Mouse (Mus musculus) CD4-positive helper T cell, adult 2 months (primary cell): ENCODE measurements around the gene Btla.
A peak's percentile ranks its signal among the peaks of the same experiment; 100 is the strongest.

Experiments
- DNase-seq: peaks from one replicate; pipeline ENCODE4 v3.0.0-alpha.2; 2012; ENCODE audit warnings: low read depth, missing footprints, low spot score

Gene Btla

DNA sequence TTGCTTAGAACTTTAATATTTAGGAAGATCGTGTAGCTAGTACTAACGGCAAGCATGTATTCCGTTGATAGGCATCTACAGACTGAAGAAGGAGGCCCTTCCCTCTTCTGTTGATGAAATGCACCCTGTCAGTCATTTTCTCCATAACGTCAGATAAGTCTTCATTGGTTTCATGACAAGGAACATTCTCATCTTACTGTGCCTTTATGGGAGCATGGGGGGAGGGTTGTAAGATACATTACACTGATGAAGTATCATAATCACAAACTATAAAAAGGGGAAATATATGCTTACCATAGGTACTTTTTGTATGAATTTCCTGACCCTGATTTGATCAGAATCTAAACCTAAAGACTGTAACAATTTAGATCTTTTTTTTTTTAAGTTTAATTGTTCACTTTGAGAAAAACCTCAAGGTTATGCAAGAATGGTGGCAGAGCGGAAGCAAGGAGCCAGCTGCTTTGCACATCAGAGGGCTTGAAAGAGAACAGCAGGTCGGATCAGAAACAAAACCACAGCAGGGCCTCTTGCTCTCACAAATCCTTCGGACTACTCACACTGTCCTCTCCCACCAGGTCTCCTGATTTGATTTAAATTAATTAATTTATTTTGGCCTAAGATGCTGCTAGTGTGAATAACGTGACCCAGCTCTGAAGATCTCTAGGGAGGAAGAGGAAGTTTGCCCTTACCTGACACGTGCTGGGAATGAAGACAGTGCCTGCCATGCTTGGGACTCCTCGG is at the start of gene Btla:
Gene Btla (plus strand): TSS at position 668 of the 741 bp plus-strand sequence.
- DNase-seq = peak; percentile 88

- DNase-seq = no peak
These were observed 45.6 kb upstream of the Btla start for GRCm38 (mm10) chr16:45178552-45178951.

DNA sequence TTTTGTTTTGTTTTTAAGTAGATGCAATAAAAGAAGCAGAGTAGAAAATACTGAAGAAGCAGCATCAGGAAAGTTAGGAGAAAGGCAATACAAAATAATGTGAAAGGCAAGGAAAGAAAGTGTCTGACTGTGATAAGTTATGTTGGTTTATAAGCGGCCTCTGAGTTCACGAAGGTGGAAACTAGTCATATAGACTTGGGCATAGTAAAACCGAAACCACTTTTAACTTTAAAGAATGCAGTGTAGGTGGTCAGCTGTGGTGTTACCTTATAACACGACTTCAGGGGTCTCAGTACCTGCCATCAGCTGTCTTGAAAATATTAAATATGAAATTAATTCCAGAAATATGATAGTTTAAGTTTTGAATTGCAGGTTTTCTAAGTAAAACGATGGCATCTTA is 42.3 kb upstream of the Btla start:
- peak; percentile 7 for DNase-seq

DNA sequence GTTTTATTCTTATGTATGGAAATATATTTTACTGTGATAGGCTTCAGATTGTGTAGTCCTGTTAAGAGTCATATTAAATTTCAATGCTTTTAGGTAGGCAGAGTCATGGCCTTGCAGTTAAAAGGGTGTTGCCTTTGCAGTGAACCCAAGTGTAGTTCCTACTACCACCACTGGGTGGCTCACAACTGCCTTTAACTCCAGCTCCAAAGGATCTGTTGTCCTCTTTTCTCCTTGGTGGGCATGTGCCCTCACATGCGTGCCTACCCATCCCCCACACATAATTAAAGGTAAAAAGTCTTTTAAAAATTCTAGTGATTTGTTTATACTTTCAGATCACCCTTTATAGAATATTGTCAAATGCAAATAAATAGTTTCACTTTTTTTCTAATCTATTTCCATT is 31.5 kb upstream of the Btla start:
- DNase-seq = peak; percentile 75

DNA sequence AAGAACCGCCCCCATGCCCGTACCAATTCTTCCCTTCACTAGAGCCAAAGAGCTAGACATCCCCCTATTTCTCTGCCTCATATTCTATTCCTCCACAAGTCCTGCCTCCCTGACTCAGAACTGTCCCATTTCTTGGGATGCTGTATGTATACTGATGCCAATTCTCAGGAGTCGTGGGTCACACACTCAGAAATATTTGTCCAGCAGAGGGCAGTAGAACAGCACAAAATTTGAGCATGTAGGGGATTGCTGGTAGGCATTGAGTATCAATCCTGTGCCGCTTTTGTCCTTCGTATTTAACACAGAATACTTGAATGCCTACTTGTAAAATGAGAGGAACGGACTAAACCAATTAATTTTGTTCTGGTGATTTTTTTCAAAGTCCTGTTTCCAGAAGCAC is 27.3 kb upstream of the Btla start:
- DNase-seq = peak; percentile 77

DNA sequence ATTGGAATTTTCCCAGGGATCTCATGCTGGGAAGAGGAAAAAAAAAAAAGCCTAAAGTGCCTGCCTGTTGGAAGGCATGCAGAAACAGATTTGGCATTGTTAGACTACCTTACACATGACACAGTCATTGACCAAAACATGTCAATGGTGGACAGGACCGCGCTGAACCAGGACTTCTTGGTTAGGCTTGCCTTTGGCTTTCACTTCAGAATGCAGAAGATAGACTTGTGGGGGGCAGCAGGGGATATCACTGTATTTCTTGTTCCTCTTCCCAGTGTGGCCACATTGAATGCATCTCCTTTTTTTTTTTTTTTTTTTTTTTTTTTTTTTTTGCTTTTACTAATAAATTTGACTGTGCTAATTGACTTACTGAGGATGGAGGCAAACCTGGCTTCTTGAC is 22.7 kb upstream of the Btla start:
- no peak for DNase-seq

GRCm38 (mm10) chr16:45204438-45204837 is 19.7 kb upstream of the Btla start:
- DNase-seq = peak; percentile 10

- no peak for DNase-seq
These were observed 19.1 kb upstream of the Btla start for GRCm38 (mm10) chr16:45204859-45205670.

DNA sequence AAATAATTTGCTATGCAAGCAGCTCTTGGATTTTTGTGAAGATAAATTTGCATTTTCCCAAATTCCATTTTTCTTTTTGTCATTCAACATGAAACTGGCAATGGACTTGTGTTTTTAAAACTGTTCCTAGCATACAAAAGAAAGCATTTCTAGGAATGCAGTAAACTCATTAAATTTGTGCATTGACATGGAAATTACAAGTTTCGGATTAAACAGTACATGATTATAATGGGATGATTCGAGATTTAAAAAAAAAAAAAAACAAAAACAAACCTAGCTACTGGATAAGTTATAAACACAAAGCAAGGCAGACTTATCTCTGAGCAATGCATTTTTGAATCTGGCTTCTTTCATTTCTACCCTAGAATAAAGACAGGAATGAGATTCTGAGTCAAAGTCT is 2.1 kb upstream of the Btla start:
- no peak for DNase-seq

GRCm38 (mm10) chr16:45222771-45223170 is 1.3 kb upstream of the Btla start:
- DNase-seq = peak; percentile 64

GRCm38 (mm10) chr16:45224431-45225008 is 405 bp downstream of the Btla start:
- peak; percentile 79 for DNase-seq

DNA sequence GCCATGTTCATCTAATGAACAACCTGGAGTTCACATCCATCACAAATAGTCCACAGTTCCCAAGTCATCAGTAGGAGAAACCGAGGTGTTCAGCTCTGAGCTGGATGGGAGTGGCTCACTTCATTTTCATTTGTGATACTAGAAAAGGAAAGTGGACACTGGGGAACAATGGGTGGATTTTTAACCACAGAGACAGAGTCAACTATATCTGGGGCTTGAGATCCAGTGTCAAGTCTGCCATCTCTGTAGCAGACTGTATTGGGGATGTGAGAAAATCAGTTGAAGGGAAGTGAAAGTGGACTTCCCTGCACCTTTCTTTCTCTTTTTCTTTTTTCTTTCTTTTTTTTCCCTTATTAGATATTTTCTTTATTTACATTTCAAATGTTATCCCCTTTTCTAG is 2.9 kb downstream of the Btla start:
- DNase-seq = no peak

DNA sequence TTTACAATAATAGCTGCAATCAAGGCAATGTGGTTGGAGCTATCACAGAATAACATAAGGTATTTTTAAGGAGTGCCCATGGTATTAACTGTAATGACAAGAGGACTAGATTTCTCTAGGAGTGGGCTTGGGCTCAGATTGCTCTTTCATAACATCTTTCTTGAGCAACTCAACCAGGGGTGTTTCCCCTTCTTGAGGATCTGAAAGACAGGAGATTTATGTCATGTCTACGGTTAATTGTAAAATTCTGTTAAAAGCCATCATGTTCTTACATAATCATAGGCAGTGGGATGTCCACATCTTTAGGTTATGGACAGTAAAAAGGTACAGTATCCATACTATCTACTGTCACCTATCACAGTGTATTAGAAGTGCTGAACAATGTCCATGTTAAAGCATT is 7.2 kb downstream of the Btla start:
- no peak for DNase-seq

- no peak for DNase-seq
These were observed 8.9 kb downstream of the Btla start for GRCm38 (mm10) chr16:45233007-45233406.

GRCm38 (mm10) chr16:45242700-45243099 is 18.6 kb downstream of the Btla start:
- no peak for DNase-seq

DNA sequence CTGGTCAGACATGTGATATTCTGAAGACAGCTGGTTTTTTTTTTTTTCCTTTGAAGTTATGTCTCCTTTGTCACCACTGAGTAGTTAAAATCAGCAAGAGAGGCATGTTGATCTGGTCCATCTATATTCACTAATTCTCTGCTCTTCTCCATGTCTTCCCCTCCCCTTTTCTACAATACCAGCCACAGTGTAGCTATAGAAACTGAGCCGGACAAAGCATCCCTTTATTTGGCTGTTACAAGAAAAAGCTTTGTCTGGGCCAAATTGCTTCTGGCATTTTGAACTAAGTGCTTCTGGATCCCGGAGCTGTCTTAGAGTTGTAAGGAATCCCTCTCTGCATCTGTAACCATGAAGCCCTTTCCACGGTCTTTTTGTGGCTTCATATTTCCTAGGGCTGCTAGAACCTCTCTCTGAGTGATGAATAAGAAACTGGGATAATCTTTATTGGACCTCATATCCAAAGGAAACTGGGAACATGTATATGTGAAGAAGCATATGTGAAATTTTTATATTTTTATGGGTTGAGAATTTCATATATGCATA is 20.9 kb downstream of the Btla start:
- no peak for DNase-seq

DNA sequence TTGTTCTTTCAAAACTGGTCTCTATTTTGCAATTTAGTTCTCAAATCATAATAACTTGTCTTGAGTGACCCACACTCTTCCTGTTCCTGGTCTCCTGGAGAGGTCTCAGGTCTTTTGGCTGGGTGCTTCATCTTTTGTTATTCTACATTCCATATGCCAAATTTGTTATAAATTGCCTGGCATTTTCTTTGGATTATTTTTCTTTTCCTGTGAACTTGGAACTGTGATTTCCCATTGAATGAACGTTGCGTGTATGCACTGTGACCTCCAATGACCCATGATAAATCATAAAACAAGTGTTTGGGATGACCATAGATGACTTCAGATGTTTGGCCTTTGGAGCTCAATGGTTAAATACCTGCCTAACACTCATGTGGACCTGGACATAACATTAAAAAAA is 25.6 kb downstream of the Btla start:
- DNase-seq = no peak

DNA sequence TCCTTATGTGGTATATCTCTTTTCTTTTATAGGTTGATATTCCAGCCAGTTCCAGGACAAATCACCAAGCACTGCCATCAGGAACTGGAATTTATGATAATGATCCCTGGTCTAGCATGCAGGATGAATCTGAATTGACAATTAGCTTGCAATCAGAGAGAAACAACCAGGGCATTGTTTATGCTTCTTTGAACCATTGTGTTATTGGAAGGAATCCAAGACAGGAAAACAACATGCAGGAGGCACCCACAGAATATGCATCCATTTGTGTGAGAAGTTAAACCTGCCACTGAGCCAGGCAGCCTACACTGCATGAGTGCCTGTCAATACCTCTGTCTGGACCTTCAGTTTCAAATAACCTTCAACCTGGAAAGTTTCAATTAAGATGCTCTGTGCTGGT is 26.2 kb downstream of the Btla start:
- no peak for DNase-seq

DNA sequence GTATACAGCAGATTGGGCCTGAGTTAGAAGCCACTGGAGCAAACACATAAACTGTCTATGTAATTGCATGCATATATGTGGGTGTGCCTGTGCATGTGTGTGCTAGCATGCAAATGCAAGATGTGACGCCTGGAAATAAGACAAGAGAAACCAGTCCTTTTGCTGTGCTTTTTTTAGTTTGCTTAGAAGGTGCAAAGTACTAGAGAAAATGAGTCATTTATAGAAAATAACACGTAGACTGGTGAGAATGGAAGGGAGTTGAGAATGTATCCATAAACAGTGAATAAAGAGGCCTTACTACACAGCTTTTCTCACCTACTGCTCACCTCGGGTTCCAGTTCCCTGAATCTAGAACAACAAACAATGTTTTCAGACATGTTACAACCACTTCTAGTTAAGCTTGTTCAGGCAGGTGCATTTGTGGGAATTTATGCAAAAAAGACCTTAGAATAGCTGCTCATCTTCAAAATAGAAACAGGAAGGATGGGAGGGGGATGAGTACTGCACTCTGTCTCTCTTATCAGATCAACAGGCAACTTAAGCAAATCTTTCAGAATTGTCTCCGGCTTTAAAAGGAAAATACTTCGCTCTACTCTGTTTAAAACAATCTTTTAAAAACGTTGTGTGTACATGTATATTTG is 27.8 kb downstream of the Btla start:
- DNase-seq = peak; percentile 81

DNA sequence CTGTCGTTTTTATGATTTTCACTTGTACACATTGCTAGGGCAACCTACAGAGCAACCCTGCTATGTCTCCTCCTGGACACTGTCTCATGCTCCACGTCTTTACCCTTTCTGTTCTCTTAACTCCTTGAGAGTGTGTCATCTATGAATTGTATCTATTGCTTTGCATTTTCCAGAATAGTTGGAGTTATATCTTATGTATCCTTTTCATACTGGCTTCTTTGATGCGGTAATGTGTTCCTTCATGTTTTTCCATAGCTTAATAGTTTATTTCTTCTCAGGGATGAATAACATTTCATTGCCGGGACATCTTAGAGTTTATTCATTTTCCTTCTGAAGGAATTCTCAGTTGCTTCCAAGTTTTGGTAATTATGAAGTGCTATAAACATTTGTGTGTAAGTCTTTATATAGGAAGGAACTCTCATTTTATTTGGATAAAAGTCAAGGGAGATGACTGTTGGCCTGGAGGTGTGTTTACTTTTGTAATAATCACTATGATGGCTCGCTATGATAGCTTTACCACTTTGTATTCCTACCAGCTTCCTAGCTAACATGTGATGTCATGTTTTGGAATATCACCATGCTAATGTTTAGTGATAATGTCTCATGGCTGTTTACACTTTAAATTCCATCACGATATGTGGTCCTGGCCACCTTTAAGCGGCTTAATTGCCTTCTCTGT is 31.2 kb downstream of the Btla start:
- DNase-seq = no peak

DNA sequence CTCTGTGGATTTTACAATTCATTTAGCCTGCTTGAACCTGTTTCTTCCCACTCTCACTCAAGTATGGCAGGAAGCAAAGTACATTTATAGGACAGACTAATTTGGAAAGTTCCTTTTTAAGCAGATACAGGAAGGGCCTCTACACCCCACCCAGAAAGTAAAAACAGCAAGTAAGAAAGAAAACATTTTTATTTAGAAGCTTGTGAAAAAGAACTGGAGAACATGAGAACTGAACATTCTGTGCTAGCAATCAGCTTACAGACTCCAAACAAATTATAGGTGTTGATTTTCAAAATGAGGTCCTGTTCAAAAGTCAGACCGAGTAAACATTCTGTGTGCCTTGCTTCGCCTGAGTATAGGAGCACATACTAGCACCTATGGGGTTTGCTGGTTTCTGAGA is 32.8 kb downstream of the Btla start:
- no peak for DNase-seq
